Mouse (Mus musculus) G1E (cell line): ENCODE measurements around the gene Ankrd13a.
"Not testable (repeated sequence)": the region's sequence is repeated elsewhere in the genome, so short reads cannot be mapped to it uniquely, and the experiment has no call there.

Experiments used
- CTCF ChIP-seq: IDR thresholded peaks from 2 replicates; pipeline ENCODE4 v1.5.1; 2012; ENCODE audit warnings: low read depth, low read length, inconsistent platforms, mixed read lengths
- GATA1 ChIP-seq: IDR thresholded peaks from 2 replicates; pipeline ENCODE4 v1.6.1; 2012; ENCODE audit warnings: borderline replicate concordance, low read length, inconsistent platforms, mixed read lengths
- GATA2 ChIP-seq: IDR thresholded peaks from 2 replicates; pipeline ENCODE4 v1.6.1; 2012; ENCODE audit warnings: low read depth, low read length, inconsistent platforms, borderline replicate concordance
- POLR2AphosphoS5 ChIP-seq: IDR thresholded peaks from 2 replicates; pipeline ENCODE4 v1.6.1; 2012; ENCODE audit warnings: low read depth, low read length, inconsistent platforms; ENCODE audit not compliant: insufficient replicate concordance
- TAL1 ChIP-seq: conservative IDR thresholded peaks from 2 replicates; pipeline ENCODE4 v1.6.1; 2012; ENCODE audit warnings: low read depth, low read length, inconsistent platforms, mixed read lengths

- not testable (repeated sequence) for TF ChIP-seq GATA2, CTCF, GATA1, TAL1, POLR2AphosphoS5
Measured at GRCm38 (mm10) chr5:114853364-114853763, 78.9 kb downstream of the Ankrd13a start, which contains the start of gene 4930519G04Rik.
